Mouse (Mus musculus): Measurements from ENCODE around the gene Fxyd5.

Fxyd5 gene

GRCm38 (mm10) chr7:31049135-31049845, 7.0 kb upstream of the Fxyd5 start:
- in situ Hi-C loops (cut with MboI; ENCODE audit: low sequenced_read_pairs), result no loop called here

- in situ Hi-C loops (cut with MboI; ENCODE audit: low sequenced_read_pairs), result no loop called here
Observed at GRCm38 (mm10) chr7:31041662-31042315, 492 bp downstream of the Fxyd5 start.

GRCm38 (mm10) chr7:31041023-31041407, 1.3 kb downstream of the Fxyd5 start:
- in situ Hi-C loops (cut with MboI; ENCODE audit: low sequenced_read_pairs), result no loop called here

GRCm38 (mm10) chr7:31040281-31041022, 1.8 kb downstream of the Fxyd5 start:
- in situ Hi-C loops (cut with MboI; ENCODE audit: low sequenced_read_pairs), result no loop called here

GRCm38 (mm10) chr7:31039011-31039410, 3.3 kb downstream of the Fxyd5 start:
- in situ Hi-C loops (cut with MboI; ENCODE audit: low sequenced_read_pairs), result no loop called here

GRCm38 (mm10) chr7:31037675-31038074, 4.6 kb downstream of the Fxyd5 start:
- in situ Hi-C loops (cut with MboI; ENCODE audit: low sequenced_read_pairs), result no loop called here

GRCm38 (mm10) chr7:31036917-31037316, 5.4 kb downstream of the Fxyd5 start:
- in situ Hi-C loops (cut with MboI; ENCODE audit: low sequenced_read_pairs), result no loop called here

- in situ Hi-C loops (cut with MboI; ENCODE audit: low sequenced_read_pairs), result no loop called here
Observed at GRCm38 (mm10) chr7:31035291-31035690, 7.0 kb downstream of the Fxyd5 start.

- in situ Hi-C loops (cut with MboI; ENCODE audit: low sequenced_read_pairs), result no loop called here
Observed at GRCm38 (mm10) chr7:31034789-31035188, 7.5 kb downstream of the Fxyd5 start.

GRCm38 (mm10) chr7:31033409-31034165, 8.7 kb downstream of the Fxyd5 start:
- in situ Hi-C loops (cut with MboI; ENCODE audit: low sequenced_read_pairs), result no loop called here

- in situ Hi-C loops (cut with MboI; ENCODE audit: low sequenced_read_pairs), result no loop called here
Observed at GRCm38 (mm10) chr7:31031731-31032130, 10.6 kb downstream of the Fxyd5 start.

- in situ Hi-C loops (cut with MboI; ENCODE audit: low sequenced_read_pairs), result no loop called here
Observed at GRCm38 (mm10) chr7:31030717-31031116, 11.6 kb downstream of the Fxyd5 start.

- in situ Hi-C loops (cut with MboI; ENCODE audit: low sequenced_read_pairs), result no loop called here
Observed at GRCm38 (mm10) chr7:31028609-31029008, 13.7 kb downstream of the Fxyd5 start.

GRCm38 (mm10) chr7:31017104-31017901, 25.0 kb downstream of the Fxyd5 start:
- in situ Hi-C loops (cut with MboI; ENCODE audit: low sequenced_read_pairs), result no loop called here

GRCm38 (mm10) chr7:31012971-31013370, 29.3 kb downstream of the Fxyd5 start:
- in situ Hi-C loops (cut with MboI; ENCODE audit: low sequenced_read_pairs), result no loop called here

GRCm38 (mm10) chr7:31008889-31009288, 33.4 kb downstream of the Fxyd5 start:
- in situ Hi-C loops (cut with MboI; ENCODE audit: low sequenced_read_pairs), result no loop called here

- in situ Hi-C loops (cut with MboI; ENCODE audit: low sequenced_read_pairs), result no loop called here
Observed at GRCm38 (mm10) chr7:31008175-31008574, 34.1 kb downstream of the Fxyd5 start.

- in situ Hi-C loops (cut with MboI; ENCODE audit: low sequenced_read_pairs), result no loop called here
Observed at GRCm38 (mm10) chr7:31007775-31008174, 34.5 kb downstream of the Fxyd5 start.

GRCm38 (mm10) chr7:31002650-31003049, 39.6 kb downstream of the Fxyd5 start:
- in situ Hi-C loops (cut with MboI; ENCODE audit: low sequenced_read_pairs), result no loop called here

GRCm38 (mm10) chr7:31000505-31001020, 41.7 kb downstream of the Fxyd5 start:
- in situ Hi-C loops (cut with MboI; ENCODE audit: low sequenced_read_pairs), result no loop called here
